Mouse (Mus musculus) cortical plate, adult 2 months (tissue): ENCODE data around the gene Rbm14.

Experiments used
- CTCF ChIP-seq: fragments of 200-500 bp; IDR thresholded peaks from 2 replicates; pipeline ENCODE4 v1.5.1; 2011; ENCODE audit warnings: mild to moderate bottlenecking, control low read depth, low read length; ENCODE audit not compliant: insufficient read depth; ENCODE audit errors: extremely low read depth
- POLR2A ChIP-seq: fragments of 200-500 bp; IDR thresholded peaks from 2 replicates; pipeline ENCODE4 v1.6.1; 2011; ENCODE audit warnings: mild to moderate bottlenecking, low read length, control low read depth; ENCODE audit not compliant: insufficient read depth; ENCODE audit errors: extremely low read depth

DNA sequence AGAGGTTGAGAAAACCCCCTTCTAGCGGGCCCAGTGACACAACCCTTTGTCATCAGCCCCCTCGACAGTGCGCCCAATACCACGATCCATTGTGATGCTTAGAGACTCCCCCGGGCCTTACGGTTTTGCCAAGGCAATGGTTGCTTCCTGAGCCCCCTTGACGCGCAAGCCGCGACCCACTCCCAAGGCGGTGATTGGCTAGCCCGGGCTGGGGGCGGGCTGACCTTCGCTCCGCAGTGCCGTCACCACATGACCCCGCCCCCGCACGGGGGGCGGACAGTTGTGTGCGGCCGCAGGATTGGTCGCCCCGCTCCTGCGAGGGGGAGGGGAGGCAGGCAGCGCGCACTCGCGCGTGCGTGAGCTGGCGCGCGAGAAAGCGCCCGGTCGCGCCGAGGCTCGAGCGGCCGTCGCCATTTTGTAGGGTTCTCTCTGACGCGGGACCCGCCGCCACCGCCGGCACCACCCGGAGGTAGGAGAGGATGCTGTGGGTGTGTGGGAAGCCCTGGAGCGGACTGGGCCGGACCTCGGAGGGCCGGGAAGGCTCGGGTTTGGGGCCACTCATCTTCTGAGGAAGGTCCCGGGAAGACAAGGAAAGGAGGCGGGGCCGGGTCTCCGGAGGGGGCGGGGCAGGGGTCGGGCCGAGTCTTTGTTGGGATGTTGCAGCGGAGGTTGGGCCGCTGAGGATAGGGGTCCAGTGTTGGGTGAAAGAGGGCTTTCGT lies 55.1 kb downstream of the Rbm14 start, which contains the start of gene Rbm4b:
- peak; percentile 57 for TF ChIP-seq POLR2A
- no peak for TF ChIP-seq CTCF
